Mouse (Mus musculus) limb, embryonic 12.5 days (tissue): ENCODE data around the gene Mfap3l. TPM values are rescaled to one million over a fixed set of nuclear protein-coding genes. Genes with fewer than 3 reads are reported as not detected.

Source experiments
- ATAC-seq: fragments of 200-750 bp; cut with Nextera tagmentation; 2 replicates; pipeline ENCODE4 v1.8.0; 2017; ENCODE audit warnings: low read depth, moderate TSS enrichment; ENCODE audit not compliant: insufficient number of reproducible peaks, insufficient read depth, low FRiP score, low TSS enrichment
- H3K27ac ChIP-seq: fragments of 300-500 bp; sonication (generic); 2 replicates; pipeline ENCODE4 v1.5.1; 2016; ENCODE audit warnings: mild to moderate bottlenecking, moderate library complexity
- H3K27me3 ChIP-seq: fragments of 300-500 bp; sonication (generic); 2 replicates; pipeline ENCODE4 v1.6.1; 2016; ENCODE audit warnings: mild to moderate bottlenecking, moderate library complexity
- H3K36me3 ChIP-seq: fragments of 300-500 bp; sonication (generic); 2 replicates; pipeline ENCODE4 v1.6.1; 2016; ENCODE audit warnings: mild to moderate bottlenecking, moderate library complexity
- H3K4me1 ChIP-seq: fragments of 300-500 bp; sonication (generic); replicated peaks from 2 replicates; pipeline ENCODE4 v1.6.1; 2016
- H3K4me2 ChIP-seq: fragments of 300-500 bp; sonication (generic); 2 replicates; pipeline ENCODE4 v1.6.1; 2016; ENCODE audit warnings: mild to moderate bottlenecking, moderate library complexity
- H3K4me3 ChIP-seq: fragments of 300-500 bp; sonication (generic); replicated peaks from 2 replicates; pipeline ENCODE4 v1.5.1; 2016; ENCODE audit warnings: mild to moderate bottlenecking
- H3K9ac ChIP-seq: fragments of 300-500 bp; sonication (generic); replicated peaks from 2 replicates; pipeline ENCODE4 v1.6.1; 2016; ENCODE audit warnings: mild to moderate bottlenecking, moderate library complexity
- H3K9me3 ChIP-seq: fragments of 300-500 bp; sonication (generic); 2 replicates; pipeline ENCODE4 v1.6.1; 2016; ENCODE audit warnings: mild to moderate bottlenecking, moderate library complexity
- WGBS: fragments of 180-500 bp; shearing (Covaris S2); methylation state at CpG from one replicate; pipeline ENCODE4 v1.1.7; 2016; 5-methylcytosine and 5-hydroxymethylcytosine counted together
- polyA plus RNA-seq: library from polyadenylated mRNA; unstranded; fragments of >200 nt; fragmentation: Nextera tagmentation; extraction: Ambion mirVana; gene quantifications from 2 replicates; pipeline ENCODE4 v1.2.1, GENCODE M21; 2016

Mfap3l gene
- polyA plus RNA-seq, 1 experiment from 2014 or later: 2.2 TPM

DNA sequence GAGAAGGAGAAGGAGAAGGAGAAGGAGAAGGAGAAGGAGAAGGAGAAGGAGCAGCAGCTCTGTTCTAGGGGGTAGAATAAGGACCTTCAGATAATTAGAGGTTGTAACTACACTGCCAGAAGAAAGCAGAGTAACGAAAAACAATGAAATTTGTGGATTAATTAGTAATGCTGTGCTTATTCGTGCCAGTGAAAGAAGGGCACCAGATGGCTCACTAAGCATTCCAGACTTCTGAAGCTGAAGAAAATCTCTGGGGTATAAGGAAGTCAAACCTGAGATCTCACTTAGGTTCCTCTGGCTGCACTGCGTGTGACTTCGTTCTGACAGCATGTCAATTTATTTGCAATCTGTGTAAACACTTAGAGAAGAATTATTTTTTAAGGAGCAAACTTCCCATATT lies 3.6 kb upstream of the Mfap3l start:
- H3K9me3 ChIP-seq: no peaks in the 10 kb centered on the region
- no peak for ATAC-seq
- WGBS: 55% methylated on average over 4 of the region's 4 CpGs

DNA sequence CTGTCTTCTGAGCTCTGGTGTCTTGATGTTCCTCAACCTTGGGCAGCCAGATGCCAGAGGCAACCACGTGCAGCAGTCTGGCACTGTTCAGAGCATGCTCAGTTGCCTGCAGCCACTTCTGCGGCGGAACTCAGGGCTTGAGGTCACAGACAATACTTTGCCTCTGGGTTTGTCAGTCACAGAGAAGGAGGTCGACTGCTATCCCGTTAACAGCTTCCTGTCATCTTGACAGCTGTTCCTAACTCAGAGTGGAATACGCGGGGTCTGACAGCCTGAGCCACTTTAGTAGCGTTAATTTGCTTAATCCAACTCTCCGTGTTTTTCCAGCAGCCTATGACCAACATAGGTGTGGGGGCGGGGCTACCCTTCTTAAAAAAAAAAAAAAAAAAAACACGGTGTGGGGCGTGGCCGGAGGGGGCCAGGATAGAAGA lies 1.1 kb upstream of the Mfap3l start:
- no peaks in the 10 kb centered on the region for H3K9me3 ChIP-seq
- WGBS: under 1% methylated on average over 13 of the region's 13 CpGs

More for the DNA sequence above, 3.6 kb upstream of the Mfap3l start:
- Histone ChIP-seq H3K9ac (no peak overlapping the region), H3K4me2 (no peak overlapping the region), H3K27me3 (peaks cover 19% of the 10 kb centered on the region), H3K4me3 (no peak overlapping the region), H3K4me1 (peaks cover 7% of the 10 kb centered on the region), H3K36me3 (no peaks in the 10 kb centered on the region), H3K27ac (no peak overlapping the region)

DNA sequence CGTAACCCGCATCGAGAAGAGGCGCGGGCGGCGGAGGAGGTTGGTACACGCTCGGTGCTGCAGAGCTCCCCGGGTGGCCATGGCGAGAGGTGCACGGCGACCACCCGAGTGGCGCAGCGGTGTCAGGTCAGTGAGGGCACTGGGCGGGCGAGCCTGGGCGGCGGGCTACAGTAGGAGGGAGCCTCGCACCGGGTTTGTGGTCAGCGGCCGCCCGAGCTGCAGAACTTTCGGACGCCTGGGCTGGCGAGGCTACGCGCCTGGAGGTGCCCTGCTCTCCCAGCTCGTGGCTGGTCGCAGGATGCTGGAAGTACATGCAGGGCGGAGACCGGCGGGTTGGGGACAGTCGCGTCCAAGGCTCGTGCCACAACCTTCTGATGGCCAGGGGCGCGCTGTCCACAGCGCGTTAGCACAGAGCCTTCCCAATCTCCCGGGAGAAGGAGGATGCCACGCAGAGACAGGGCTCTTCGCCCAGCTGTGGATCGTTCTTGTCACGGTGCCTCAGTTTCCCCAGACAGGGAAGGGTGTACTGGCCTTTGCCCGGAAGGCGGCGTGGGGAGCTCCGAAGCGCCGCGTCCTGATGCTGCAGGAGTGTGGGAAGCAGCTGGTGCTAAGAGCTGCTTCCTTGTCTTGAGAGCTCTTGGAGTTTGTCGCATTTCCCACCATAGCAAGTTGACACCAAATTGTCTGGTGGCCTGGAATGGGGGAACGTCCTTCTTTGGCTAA lies 467 bp downstream of the Mfap3l start:
- peaks cover 8% of the 10 kb centered on the region for H3K4me1 ChIP-seq
- H3K9me3 ChIP-seq: no peaks in the 10 kb centered on the region
- no peaks in the 10 kb centered on the region for H3K36me3 ChIP-seq
- WGBS: under 1% methylated on average over 56 of the region's 56 CpGs
- H3K27ac ChIP-seq: peak overlapping the region; percentile 41; the same call in 1 of the 2 replicates
- peaks cover 19% of the 10 kb centered on the region for H3K27me3 ChIP-seq
- peak overlapping the region; percentile 69 for H3K9ac ChIP-seq
- peak; percentile 92 for ATAC-seq
- H3K4me2 ChIP-seq: peak overlapping the region; percentile 98
- peak overlapping the region; percentile 68 for H3K4me3 ChIP-seq

More for the DNA sequence above, 1.1 kb upstream of the Mfap3l start:
- H3K4me3 ChIP-seq: peak overlapping the region; percentile 32
- H3K4me2 ChIP-seq: peak overlapping the region; percentile 98
- peaks cover 19% of the 10 kb centered on the region for H3K27me3 ChIP-seq
- no peak overlapping the region for H3K27ac ChIP-seq
- H3K36me3 ChIP-seq: no peaks in the 10 kb centered on the region
- H3K4me1 ChIP-seq: peaks cover 8% of the 10 kb centered on the region
- no peak overlapping the region for H3K9ac ChIP-seq
- 0 out of 2 replicates have a peak, but pooled peaks have one; percentile 11 for ATAC-seq

DNA sequence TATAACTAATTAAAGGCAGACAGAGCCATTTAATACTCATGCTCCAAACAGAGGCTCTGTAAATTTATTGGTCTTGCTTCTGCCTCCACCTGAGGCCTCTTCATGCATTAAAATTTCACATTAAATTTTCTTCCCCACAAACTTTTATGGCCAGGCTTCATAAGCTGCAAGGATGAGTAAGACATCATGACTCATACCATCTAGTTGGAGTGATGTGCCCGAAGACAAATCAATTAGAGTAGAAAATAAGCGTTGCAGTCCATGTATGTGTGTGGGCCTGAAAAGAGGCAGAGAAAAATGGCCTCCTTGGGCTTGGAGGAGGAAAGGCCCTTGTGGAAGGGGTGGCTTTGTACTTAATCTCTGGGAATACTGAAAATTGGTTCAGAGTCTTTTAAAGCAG lies 2.3 kb downstream of the Mfap3l start:
- H3K4me1 ChIP-seq: peaks cover 8% of the 10 kb centered on the region
- H3K9ac ChIP-seq: no peak overlapping the region
- no peak overlapping the region for H3K27ac ChIP-seq
- peaks cover 13% of the 10 kb centered on the region for H3K27me3 ChIP-seq
- no peak overlapping the region for H3K4me2 ChIP-seq
- no peak for ATAC-seq
- no peak overlapping the region for H3K4me3 ChIP-seq
- H3K36me3 ChIP-seq: no peaks in the 10 kb centered on the region
- no peaks in the 10 kb centered on the region for H3K9me3 ChIP-seq
- WGBS: 78% methylated on average over 2 of the region's 2 CpGs

DNA sequence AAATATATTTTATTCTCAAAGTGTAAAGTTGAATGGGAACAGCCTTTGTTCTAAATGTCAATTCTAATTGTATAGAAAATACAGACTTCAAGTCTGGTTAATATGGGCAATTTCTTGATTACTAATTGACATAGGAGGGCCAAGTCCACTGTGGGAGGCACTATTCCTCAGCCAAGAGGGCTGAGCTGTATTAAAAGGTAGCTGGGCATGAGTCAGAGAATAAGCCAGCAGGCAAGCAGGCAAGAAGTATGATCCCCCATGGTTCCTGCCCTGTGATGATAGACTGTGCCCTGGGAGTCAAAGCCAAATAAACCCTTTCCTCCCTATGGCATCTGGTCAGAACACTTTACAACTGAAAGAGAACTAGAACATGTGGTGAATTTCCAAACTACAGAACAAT lies 3.2 kb downstream of the Mfap3l start:
- Histone ChIP-seq H3K4me1 (peaks cover 8% of the 10 kb centered on the region), H3K9ac (no peak overlapping the region), H3K27ac (no peak overlapping the region), H3K27me3 (peaks cover 5% of the 10 kb centered on the region; the same call in 1 of the 2 replicates), H3K4me2 (no peak overlapping the region), H3K36me3 (no peaks in the 10 kb centered on the region), H3K9me3 (no peaks in the 10 kb centered on the region), H3K4me3 (no peak overlapping the region)
- ATAC-seq: no peak

DNA sequence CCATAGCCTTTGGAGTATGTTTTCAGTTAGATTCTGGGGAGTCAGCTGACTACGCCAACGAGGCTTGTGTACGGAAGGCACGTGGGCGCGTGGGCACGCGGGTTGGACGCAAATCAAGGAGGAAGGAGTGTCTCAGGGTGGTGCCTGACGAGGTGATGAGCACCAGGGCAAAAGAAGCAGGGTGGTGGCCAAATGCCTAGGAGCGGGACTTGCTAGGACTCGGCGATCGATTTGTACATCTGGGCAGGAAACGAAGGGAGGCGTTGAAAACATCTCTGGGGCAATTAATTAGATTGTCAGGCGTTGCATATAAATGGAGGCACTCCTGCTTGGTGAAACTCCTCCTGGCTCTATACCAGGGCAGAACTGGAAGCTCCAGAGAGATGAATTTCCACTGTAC lies 7.4 kb downstream of the Mfap3l start:
- Histone ChIP-seq H3K4me3 (no peak overlapping the region), H3K4me1 (peaks cover 16% of the 10 kb centered on the region), H3K9me3 (no peaks in the 10 kb centered on the region), H3K27ac (no peak overlapping the region), H3K27me3 (no peaks in the 10 kb centered on the region), H3K9ac (no peak overlapping the region), H3K36me3 (no peaks in the 10 kb centered on the region), H3K4me2 (no peak overlapping the region)
- 82% methylated on average over 17 of the region's 17 CpGs for WGBS
- ATAC-seq: no peak

DNA sequence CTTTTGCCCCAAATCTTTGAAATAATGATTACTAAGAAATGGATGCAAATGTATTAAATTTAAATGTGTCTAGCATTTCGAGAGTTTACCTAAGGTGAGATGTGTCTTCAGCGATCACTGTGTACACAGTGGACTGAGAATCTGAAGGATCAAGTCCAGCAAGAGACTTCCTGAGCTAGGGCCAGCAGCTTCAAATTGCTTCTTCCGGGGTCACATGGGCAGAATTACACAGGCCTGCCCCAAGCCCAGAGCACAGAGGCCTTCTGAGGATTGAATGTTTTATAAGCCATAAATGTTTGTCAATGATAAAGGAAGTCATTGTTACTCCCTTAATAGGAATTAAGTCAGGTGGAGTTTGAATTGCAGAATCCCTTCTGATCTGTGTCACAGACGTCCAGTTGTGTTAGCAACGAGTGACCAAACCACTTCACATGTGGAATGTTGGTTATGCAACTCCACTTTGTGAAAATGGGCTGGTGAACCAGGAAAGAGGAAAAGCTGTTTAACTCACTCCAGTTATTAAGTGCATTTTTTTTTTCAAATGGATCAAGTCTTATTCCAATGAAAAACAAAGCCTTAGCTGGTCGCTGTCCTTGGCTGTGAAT lies 10.9 kb downstream of the Mfap3l start:
- H3K4me3 ChIP-seq: no peak overlapping the region
- no peaks in the 10 kb centered on the region for H3K9me3 ChIP-seq
- no peak overlapping the region for H3K27ac ChIP-seq
- 81% methylated on average over 6 of the region's 6 CpGs for WGBS
- H3K4me1 ChIP-seq: peaks cover 28% of the 10 kb centered on the region
- no peaks in the 10 kb centered on the region for H3K36me3 ChIP-seq
- H3K9ac ChIP-seq: no peak overlapping the region
- no peak for ATAC-seq
- H3K4me2 ChIP-seq: no peak overlapping the region
- H3K27me3 ChIP-seq: no peaks in the 10 kb centered on the region

DNA sequence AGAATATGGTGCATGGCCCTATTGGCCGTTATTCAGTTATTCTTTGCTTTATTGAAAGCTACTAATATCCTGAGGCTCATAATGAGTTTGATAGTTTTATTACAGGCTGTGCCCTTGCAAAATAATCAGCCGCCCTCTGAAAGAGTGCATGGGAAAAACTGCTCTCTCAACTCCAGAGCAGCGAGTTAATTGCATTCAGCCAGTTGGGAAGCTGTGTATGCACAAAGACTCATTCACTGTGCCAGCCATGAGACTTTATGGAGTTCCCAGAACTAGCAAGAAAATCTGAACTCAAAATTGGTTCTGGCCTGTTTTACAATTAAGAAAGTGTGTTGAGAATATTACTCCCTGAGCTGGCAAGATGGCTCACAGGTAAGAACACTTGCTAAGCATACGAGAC lies 12.5 kb downstream of the Mfap3l start:
- Histone ChIP-seq H3K36me3 (no peaks in the 10 kb centered on the region), H3K27ac (peak overlapping the region; percentile 86), H3K4me2 (no peak overlapping the region), H3K4me1 (peaks cover 28% of the 10 kb centered on the region), H3K4me3 (no peak overlapping the region), H3K9ac (no peak overlapping the region), H3K9me3 (no peaks in the 10 kb centered on the region), H3K27me3 (no peaks in the 10 kb centered on the region)
- no peak; the same call in 1 of the 2 replicates for ATAC-seq
- WGBS: 44% methylated on average over 4 of the region's 4 CpGs

DNA sequence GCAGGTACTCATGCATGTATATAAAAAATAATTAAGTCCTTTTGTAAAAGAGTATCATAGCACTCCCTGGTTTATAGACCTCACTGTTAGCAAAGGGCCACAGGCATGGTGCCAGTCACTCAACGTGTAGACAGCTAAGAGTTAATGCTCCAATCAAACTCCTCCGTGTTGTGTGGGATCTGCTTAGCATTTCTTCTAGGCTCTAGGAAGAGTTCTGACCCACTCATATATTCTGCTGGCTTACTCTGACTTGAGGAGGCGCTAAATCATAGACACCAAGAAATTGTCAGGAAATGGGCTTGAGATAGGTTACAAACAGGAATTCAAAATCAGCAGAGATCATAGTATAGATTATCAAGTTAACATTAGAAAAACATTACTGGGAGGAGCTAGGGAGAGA lies 13.3 kb downstream of the Mfap3l start:
- WGBS: 73% methylated on average over 3 of the region's 3 CpGs
- no peak overlapping the region for H3K4me2 ChIP-seq
- no peak overlapping the region for H3K4me3 ChIP-seq
- no peaks in the 10 kb centered on the region for H3K27me3 ChIP-seq
- peaks cover 28% of the 10 kb centered on the region for H3K4me1 ChIP-seq
- H3K36me3 ChIP-seq: no peaks in the 10 kb centered on the region
- peak overlapping the region; percentile 86 for H3K27ac ChIP-seq
- H3K9ac ChIP-seq: no peak overlapping the region
- H3K9me3 ChIP-seq: no peaks in the 10 kb centered on the region
- no peak for ATAC-seq

DNA sequence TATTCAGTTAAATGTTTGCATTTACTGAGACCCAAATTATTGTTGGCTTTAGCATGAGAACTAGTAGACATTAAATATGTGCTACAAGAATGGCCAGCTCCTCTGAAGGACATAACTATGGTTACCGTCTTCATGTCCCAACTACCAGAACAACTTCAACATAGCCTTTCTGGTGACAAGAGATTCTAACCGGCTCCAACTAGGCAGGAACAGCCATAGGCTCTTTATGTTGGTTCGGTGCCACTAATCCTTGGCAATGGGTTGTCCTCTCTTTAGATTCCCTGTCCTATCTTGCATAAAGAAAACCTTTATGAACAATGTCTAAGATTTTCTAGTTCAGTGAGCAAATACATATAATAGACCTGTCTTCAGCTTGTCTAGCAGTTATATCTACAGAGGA lies 14.7 kb downstream of the Mfap3l start:
- 93% methylated on average over 3 of the region's 3 CpGs for WGBS
- no peak for ATAC-seq
- no peaks in the 10 kb centered on the region for H3K27me3 ChIP-seq
- peaks cover 28% of the 10 kb centered on the region for H3K4me1 ChIP-seq
- no peak overlapping the region for H3K27ac ChIP-seq
- H3K4me3 ChIP-seq: no peak overlapping the region
- H3K36me3 ChIP-seq: no peaks in the 10 kb centered on the region
- no peak overlapping the region for H3K4me2 ChIP-seq
- H3K9me3 ChIP-seq: no peaks in the 10 kb centered on the region
- no peak overlapping the region for H3K9ac ChIP-seq

DNA sequence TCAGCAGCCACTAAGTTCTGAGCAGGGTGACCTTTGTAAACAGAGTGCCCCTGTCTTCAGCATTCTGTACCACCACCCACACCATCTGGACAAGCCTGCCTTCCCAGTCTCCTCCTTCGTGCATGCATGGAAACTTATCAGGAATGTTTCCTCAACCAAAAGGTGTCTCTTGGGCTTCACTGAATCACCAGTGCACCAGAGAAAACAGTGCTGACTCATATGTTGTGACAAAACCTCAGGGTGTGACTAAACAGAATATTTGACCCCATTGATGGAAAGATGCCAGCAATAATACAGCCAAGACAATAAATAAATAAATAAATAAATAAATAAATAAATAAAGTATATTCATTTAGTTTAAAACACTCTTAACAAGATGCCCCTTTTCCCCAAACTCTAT lies 16.5 kb downstream of the Mfap3l start:
- 84% methylated on average over 1 of the region's 1 CpGs for WGBS
- no peaks in the 10 kb centered on the region for H3K27me3 ChIP-seq
- H3K36me3 ChIP-seq: no peaks in the 10 kb centered on the region
- no peak overlapping the region for H3K4me3 ChIP-seq
- H3K27ac ChIP-seq: no peak overlapping the region
- no peaks in the 10 kb centered on the region for H3K9me3 ChIP-seq
- ATAC-seq: no peak
- no peak overlapping the region for H3K9ac ChIP-seq
- H3K4me2 ChIP-seq: no peak overlapping the region
- peaks cover 21% of the 10 kb centered on the region for H3K4me1 ChIP-seq
